Comparison of ENCODE assay signal across 25 mouse cellular contexts in genomic region chr4:148751591-148751990, GRCm38 (mm10). TPM values are rescaled to one million over a fixed set of nuclear protein-coding genes. Genes with fewer than 3 reads are reported as not detected.
DNase-seq lines count a peak whose midpoint lies in the region; ATAC-seq and TF ChIP-seq lines count a peak whose summit lies in the region.
"Had no signal": no experiment of that assay in that cellular context is flagged by ENCODE, and none has a peak within 500 bp of the region (broad histone marks: within the 10 kb centered on the region; RNA-seq: fewer than 3 reads in every experiment).

No protein-coding gene starts in this region.

- no peaks in the 10 kb centered on the region for H3K9me3 ChIP-seq in heart, embryonic 11.5 days (replicated peaks; ENCODE audit: control insufficient read depth, low read length)
- H3K9me3 ChIP-seq in heart, postnatal 0 days (replicated peaks; ENCODE audit: control insufficient read depth, low read length): no peaks in the 10 kb centered on the region
- no peaks in the 10 kb centered on the region for H3K9me3 ChIP-seq in ES-E14 (ENCODE audit: control insufficient read depth, insufficient read depth, low read depth, low read length)
- H3K9me3 ChIP-seq: embryonic facial prominence, embryonic 10.5 days; hindbrain, embryonic 13.5 days; intestine, embryonic 15.5 days; liver, embryonic 15.5 days; lung, embryonic 15.5 days; midbrain, embryonic 15.5 days; stomach, embryonic 15.5 days had no signal

- H3K36me3 ChIP-seq in heart, embryonic 11.5 days (ENCODE audit: control insufficient read depth, insufficient read depth, low read length): no peaks in the 10 kb centered on the region
- H3K36me3 ChIP-seq in heart, postnatal 0 days (replicated peaks; ENCODE audit: control insufficient read depth, insufficient read depth, low read length): no peaks in the 10 kb centered on the region
- no peaks in the 10 kb centered on the region for H3K36me3 ChIP-seq in ES-E14 (ENCODE audit: control insufficient read depth, insufficient read depth, low read length, poor library complexity, severe bottlenecking)
- H3K36me3 ChIP-seq: embryonic facial prominence, embryonic 10.5 days; hindbrain, embryonic 13.5 days; intestine, embryonic 15.5 days; liver, embryonic 15.5 days; lung, embryonic 15.5 days; midbrain, embryonic 15.5 days; stomach, embryonic 15.5 days had no signal

- no peak for TF ChIP-seq EP300 in heart, postnatal 0 days (IDR thresholded peaks at IDR 0.05; ENCODE audit: low read depth)

- in situ Hi-C loops in ES-E14 (cut with MboI; ENCODE audit: low sequenced_read_pairs in 2 of 2, unreplicated experiment in 2 of 2): no loop called here

- peak overlapping the region; percentile 65; the same call in 1 of the 2 replicates for H3K27ac ChIP-seq in heart, embryonic 11.5 days (ENCODE audit: low read depth, low read length)
- peak overlapping the region; percentile 25; the same call in 1 of the 2 replicates for H3K27ac ChIP-seq in heart, postnatal 0 days (ENCODE audit: low read depth)
- H3K27ac ChIP-seq in ES-E14 (ENCODE audit: insufficient read depth, low read depth, low read length, poor library complexity, severe bottlenecking): peak overlapping the region; percentile 65; the same call in 1 of the 2 replicates
- H3K27ac ChIP-seq: embryonic facial prominence, embryonic 10.5 days; hindbrain, embryonic 13.5 days; intestine, embryonic 15.5 days; liver, embryonic 15.5 days; lung, embryonic 15.5 days; midbrain, embryonic 15.5 days; stomach, embryonic 15.5 days had no signal

- H3K4me2 ChIP-seq in heart, embryonic 11.5 days: no peak overlapping the region
- H3K4me2 ChIP-seq in heart, postnatal 0 days (ENCODE audit: low read depth, low read length): no peak overlapping the region
- H3K4me2 ChIP-seq: hindbrain, embryonic 13.5 days; intestine, embryonic 15.5 days; liver, embryonic 15.5 days; lung, embryonic 15.5 days; midbrain, embryonic 15.5 days; stomach, embryonic 15.5 days had no signal

- no peak overlapping the region for H3K9ac ChIP-seq in heart, embryonic 11.5 days (ENCODE audit: low read depth, low read length)
- no peak overlapping the region for H3K9ac ChIP-seq in heart, postnatal 0 days (replicated peaks; ENCODE audit: low read depth, low read length)
- H3K9ac ChIP-seq in ES-E14 (ENCODE audit: insufficient read depth, low read depth, low read length, poor library complexity, severe bottlenecking): peak overlapping the region; percentile 51; the same call in 1 of the 2 replicates
- H3K9ac ChIP-seq: forebrain, postnatal 0 days; hindbrain, embryonic 13.5 days; intestine, embryonic 15.5 days; liver, embryonic 15.5 days; lung, embryonic 15.5 days; midbrain, embryonic 15.5 days; stomach, embryonic 15.5 days had no signal

- DNase-seq in heart, adult 11 months: no peak
- DNase-seq in heart, postnatal 0 days (ENCODE audit: low spot score): no peak
- DNase-seq in heart, postnatal 4 days: no peak
- no peak for DNase-seq in ES-E14 (ENCODE audit: low read depth, low spot score)
- DNase-seq in layer of hippocampus, adult 18-20 months (ENCODE audit: low spot score in 2 of 2): no peak
- DNase-seq: adrenal gland, adult 2 months; cerebellum, adult 11-12 months; cerebellum, postnatal 10 days; forebrain, postnatal 0 days; kidney, adult 8-10 months; kidney, postnatal 10 days; left cerebral cortex, postnatal 4 days; liver; lung, postnatal 4 days; thymus, postnatal 36 days had no signal

- no peak for TF ChIP-seq CTCF in heart, postnatal 0 days (IDR thresholded peaks at IDR 0.05; ENCODE audit: low read depth)

- WGBS in heart, embryonic 11.5 days (ENCODE audit: insufficient replicate concordance): 38% methylated on average over 7 of the region's 7 CpGs
- 33% methylated on average over 7 of the region's 7 CpGs for WGBS in heart, postnatal 0 days

- no peak overlapping the region for H3K4me3 ChIP-seq in heart, embryonic 11.5 days (ENCODE audit: low read depth, low read length)
- no peak overlapping the region for H3K4me3 ChIP-seq in heart, postnatal 0 days (ENCODE audit: low read depth, low read length)
- peak overlapping the region in 1 of 2 experiments; percentile 42; a peak in 1 of 4 replicates for H3K4me3 ChIP-seq in ES-E14 (ENCODE audit: insufficient read depth in 1 of 2, low read depth in 1 of 2, low read length in 2 of 2, poor library complexity in 1 of 2, severe bottlenecking in 1 of 2)
- H3K4me3 ChIP-seq: embryonic facial prominence, embryonic 10.5 days; hindbrain, embryonic 13.5 days; intestine, embryonic 15.5 days; liver, embryonic 15.5 days; lung, embryonic 15.5 days; midbrain, embryonic 15.5 days; myocyte; stomach, embryonic 15.5 days had no signal

- H3K27me3 ChIP-seq in heart, embryonic 11.5 days (ENCODE audit: control insufficient read depth, insufficient read depth, low read length): no peaks in the 10 kb centered on the region
- no peaks in the 10 kb centered on the region for H3K27me3 ChIP-seq in heart, postnatal 0 days (ENCODE audit: control insufficient read depth, insufficient read depth, low read length)
- H3K27me3 ChIP-seq: intestine, embryonic 15.5 days; lung, embryonic 15.5 days; stomach, embryonic 15.5 days had no signal

- no peak for ATAC-seq in heart, embryonic 11.5 days (replicated peaks; ENCODE audit: insufficient number of reproducible peaks, low FRiP score, low TSS enrichment)
- no peak for ATAC-seq in heart, postnatal 0 days (ENCODE audit: insufficient read depth, low read depth)
- ATAC-seq in erythroblast, adult 5-6 weeks (replicated peaks; ENCODE audit: low FRiP score, poor library complexity, severe bottlenecking): no peak
- ATAC-seq: forebrain, postnatal 0 days; intestine, embryonic 15.5 days; midbrain, embryonic 15.5 days had no signal

- H3K4me1 ChIP-seq in heart, embryonic 11.5 days (ENCODE audit: control insufficient read depth, insufficient read depth, low read length): peaks cover 25% of the 10 kb centered on the region
- H3K4me1 ChIP-seq in heart, postnatal 0 days (ENCODE audit: control insufficient read depth, insufficient read depth): peaks cover 13% of the 10 kb centered on the region
- peaks cover 8 to 28% of the 10 kb centered on the region in 2 experiments; a peak in 3 of 4 replicates for H3K4me1 ChIP-seq in ES-E14 (ENCODE audit: control insufficient read depth in 2 of 2, insufficient read depth in 2 of 2, low read length in 2 of 2, poor library complexity in 1 of 2)
- H3K4me1 ChIP-seq: liver, embryonic 15.5 days; lung, embryonic 15.5 days had no signal

TF ChIP-seq in ES-E14, 5 proteins besides CTCF, POLR2A, EP300 and RAD21:
- no peak for TF ChIP-seq ZC3H11A (IDR thresholded peaks at IDR 0.05; ENCODE audit: borderline replicate concordance, low read depth, low read length)
- TF ChIP-seq ZNF384 (IDR thresholded peaks at IDR 0.05; ENCODE audit: low read depth, low read length): no peak
- TF ChIP-seq CHD2 (IDR thresholded peaks at IDR 0.05; ENCODE audit: low read depth, low read length): no peak
- TF ChIP-seq HCFC1 (IDR thresholded peaks at IDR 0.05; ENCODE audit: borderline replicate concordance, insufficient read depth, low read length): no peak
- no peak for TF ChIP-seq MAFK (IDR thresholded peaks at IDR 0.05; ENCODE audit: insufficient read depth, low read depth, low read length)
TF ChIP-seq in ES-E14: peak in this region for 0.

RNA-seq across cellular contexts. Expression of gene Casz1, which starts 52.6 kb away (rescaled TPM):
- 15.1 and 19.9 TPM in 2 replicates for polyA plus RNA-seq in heart, embryonic 11.5 days (2014; fragmentation: Nextera tagmentation; extraction: Ambion mirVana)
- total RNA-seq in heart, postnatal 0 days (2014; rRNA removed; ENCODE audit: low replicate concordance): 42.6 and 45.4 TPM in 2 replicates
- 13.7 and 16.4 TPM in 2 replicates for polyA plus RNA-seq in heart, postnatal 0 days (2015; fragmentation: Nextera tagmentation; extraction: Ambion mirVana)
- 10 to 100 TPM; 79.5 to 82.9 TPM for total RNA-seq in heart, postnatal 4 days (2021)
- total RNA-seq in ES-E14 (2012; rRNA removed): 4.0 and 11.0 TPM in 2 replicates
- total RNA-seq in layer of hippocampus, adult 18-20 months (2021): under 1 TPM; 0.61 to 0.62 TPM
- 1.5 and 2.5 TPM in 2 replicates for total RNA-seq in erythroblast, adult 5-6 weeks (2015; ENCODE audit: low replicate concordance)
- total RNA-seq in erythroblast, adult 5-6 weeks (2017; ENCODE audit: low replicate concordance): 1.2 and 1.5 TPM in 2 replicates
